Mouse (Mus musculus) heart, postnatal 25 days (tissue): ENCODE data around the gene Slc25a26. TPM values are rescaled to one million over a fixed set of nuclear protein-coding genes. Genes with fewer than 3 reads are reported as not detected.

Source experiments
- DNase-seq: peaks from one replicate; pipeline ENCODE4 v3.0.0; 2022; ENCODE audit warnings: low spot score
- intact Hi-C: fragments of 180-260 bp; cut with DNase I; formaldehyde crosslinking; loops from one replicate; pipeline ENCODE4 v1.15.1; 2025
- total RNA-seq, 2 experiments: library from RNA; stranded (reverse); gene quantifications; 2 replicates each; pipeline ENCODE4 v1.2.3; 2021

The Slc25a26 gene
- total RNA-seq = 10 to 100 TPM; 15.9 to 18.2 TPM

DNA sequence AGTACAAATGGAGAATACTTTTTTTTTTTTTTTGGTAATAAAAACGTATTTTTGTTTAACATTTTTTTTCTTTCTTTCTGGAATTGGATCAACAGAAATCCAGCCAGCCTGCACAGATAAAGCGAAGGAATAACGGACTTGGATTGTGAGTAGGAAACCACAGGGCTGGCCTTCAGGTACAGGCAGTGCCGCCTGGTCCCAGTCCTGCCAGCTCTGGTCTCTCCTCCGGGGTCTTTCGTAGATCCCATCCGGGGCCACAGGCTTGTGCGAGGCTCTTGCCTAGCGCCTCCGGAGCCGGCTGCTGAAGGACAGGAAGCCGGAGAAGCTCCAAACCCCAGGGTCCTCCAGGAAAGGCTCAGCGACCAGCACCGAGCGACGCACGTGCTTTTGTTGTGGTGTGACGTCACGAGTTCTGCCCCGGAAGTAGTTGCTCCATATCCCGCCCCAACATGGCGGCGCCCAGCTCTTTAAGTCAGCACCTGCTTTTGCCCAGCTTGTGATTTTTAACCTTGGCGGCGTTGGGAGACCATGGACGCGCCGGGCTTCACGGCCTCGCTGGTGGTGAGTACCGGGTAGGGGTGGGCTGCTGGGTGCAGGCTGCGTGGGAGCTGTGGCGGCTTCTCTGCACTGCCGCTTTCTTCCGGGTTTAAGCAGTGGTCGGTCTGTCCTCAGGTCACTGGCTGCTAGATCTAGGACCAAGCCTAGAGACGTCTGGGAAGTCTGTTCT lies at the start of gene Slc25a26:
Gene Slc25a26 (plus strand): TSS at position 435 of the 727 bp plus-strand sequence.
- DNase-seq = peak; percentile 68
- intact Hi-C loops = no loop called here

DNA sequence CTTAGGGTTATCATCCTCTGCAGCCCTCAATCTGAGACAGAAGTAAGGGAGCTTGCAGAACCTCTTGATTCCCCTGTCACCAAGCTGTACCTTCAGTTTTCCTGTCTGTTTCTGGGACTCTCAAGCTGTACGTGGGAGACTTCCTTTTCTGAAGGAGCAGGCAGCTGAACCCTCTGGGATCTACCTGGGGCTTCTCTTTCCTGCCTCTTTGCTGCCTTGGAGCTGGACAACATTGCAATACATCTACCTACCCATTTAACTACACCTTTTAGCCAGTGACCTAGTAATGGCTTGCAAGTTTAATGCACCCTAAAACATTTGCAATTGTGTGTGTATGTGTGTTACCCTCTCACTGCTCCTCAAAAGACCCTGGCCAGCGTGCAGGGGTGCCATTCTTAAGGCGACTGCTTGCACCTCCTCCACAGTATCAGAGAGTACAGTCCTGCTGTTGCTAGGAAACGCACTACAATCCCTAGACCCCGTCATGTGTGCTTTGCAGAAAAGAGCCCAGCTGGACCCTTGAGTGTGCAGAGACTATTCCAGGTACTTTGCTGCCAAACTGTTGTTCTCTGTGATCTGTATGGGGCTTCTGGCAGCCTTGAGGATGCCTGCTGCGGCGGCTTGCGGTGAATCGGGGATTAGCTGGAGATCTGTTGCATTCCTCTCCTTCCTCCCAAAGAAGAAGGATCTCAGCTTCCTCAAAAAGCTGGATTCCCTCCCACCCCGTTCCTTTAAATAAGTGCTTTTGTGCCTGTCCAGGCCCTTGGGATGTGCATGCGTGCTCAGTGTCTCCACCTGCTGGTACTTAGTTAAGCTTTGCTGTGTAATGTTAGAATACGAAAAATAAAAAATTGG lies 35.9 kb upstream of the Slc25a26 start:
- no peak for DNase-seq
- intact Hi-C loops = loop anchor here (2.0 to 10.0 kb wide), 3 partner anchors 179 to 1679 kb away; partner anchors contain the start of gene Magi1

DNA sequence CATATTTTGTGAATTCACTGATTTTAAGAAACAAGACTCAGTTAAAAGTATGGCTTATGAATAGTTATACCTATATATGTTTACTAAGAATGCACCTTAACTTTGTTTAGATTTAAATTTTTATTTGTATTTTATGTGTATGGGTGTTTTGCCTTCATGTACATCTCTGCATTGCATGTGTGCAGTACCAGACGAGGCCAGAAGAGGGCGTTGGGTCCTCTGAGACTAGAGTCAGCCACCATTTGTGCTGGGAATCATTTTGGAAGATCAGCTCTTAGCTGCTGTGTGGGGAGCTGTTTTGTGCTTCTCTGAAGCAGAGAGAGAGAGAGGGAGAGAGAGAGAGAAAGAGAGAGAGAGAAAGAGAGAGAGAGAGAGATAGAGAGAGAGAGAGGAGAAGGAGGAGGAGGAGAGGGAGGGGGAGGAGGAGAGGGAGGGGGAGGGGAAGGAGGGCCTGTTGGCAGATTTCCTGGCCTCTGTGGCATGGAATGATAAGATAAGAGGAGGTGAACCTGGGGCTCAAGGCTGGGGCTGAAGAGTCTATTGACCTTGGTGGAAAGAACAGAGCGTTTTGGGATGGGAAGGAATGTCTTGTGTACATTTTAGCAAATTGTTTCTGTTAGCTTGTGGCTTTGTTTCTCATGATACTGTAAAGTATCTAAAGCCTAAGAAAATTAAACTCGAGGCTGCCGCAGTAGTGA lies 33.5 kb upstream of the Slc25a26 start:
- intact Hi-C loops = loop anchor here (10.0 kb wide), 2 partner anchors 182 to 1682 kb away; partner anchors contain the start of gene Magi1
- no peak for DNase-seq

DNA sequence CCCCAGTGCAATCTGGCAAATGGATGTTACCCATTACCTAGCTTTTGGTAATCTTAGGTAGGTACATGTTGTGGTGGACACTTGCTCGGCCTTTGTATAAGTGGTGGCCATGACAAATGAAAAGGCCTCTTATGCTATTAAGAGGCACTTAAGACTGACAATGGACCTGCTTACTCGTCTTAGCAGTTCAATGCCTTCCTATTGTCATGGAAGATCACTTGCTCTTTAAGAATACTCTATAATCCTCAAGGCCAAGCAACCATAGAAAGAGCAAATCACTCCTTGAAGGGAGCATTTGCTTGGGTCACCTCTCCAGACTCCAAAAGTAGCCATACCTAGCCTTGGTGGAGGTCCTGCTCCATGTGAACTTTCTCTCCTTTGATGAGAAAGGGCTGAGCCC lies 7.4 kb upstream of the Slc25a26 start:
- intact Hi-C loops = no loop called here
- DNase-seq = no peak

DNA sequence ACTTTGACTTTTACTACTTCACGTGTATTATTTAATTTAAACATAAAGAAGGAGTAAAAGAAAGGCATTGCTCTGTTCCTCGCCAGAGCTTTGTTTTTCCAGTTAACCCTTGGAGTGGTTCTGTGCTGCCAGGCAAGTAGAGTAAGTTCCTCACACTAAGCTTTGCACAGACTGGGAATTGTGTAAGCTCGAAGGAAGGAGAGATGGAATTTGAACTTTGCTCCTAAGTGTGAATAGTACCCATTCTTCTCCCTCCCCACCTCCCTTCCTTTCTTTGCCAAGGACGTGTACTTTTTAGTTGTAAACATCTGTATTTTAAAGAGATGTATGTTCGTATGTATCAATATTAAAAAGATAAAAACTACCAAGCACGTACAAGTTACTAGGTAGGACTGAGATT lies 3.8 kb downstream of the Slc25a26 start:
- intact Hi-C loops = no loop called here
- DNase-seq = no peak

DNA sequence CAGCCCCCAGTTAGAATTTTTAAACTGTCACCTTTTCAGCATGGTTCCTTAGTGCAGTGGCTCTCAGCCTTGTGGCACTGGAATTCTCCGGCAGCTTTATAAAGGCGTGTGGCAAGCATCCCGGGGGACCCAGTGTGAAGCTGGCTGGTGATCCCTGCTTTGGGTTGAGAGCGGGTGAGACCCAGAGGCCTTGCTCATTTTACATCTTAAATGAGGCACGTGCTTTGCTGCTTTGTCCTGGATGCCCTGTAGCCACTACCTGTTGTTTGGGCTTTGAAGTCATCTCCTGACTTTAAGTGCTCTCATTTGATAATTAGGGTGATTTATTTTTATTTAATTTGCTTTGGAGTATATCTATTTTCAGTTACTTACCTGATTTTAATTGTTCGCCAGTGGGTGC lies 7.8 kb downstream of the Slc25a26 start:
- DNase-seq = no peak
- intact Hi-C loops = no loop called here

DNA sequence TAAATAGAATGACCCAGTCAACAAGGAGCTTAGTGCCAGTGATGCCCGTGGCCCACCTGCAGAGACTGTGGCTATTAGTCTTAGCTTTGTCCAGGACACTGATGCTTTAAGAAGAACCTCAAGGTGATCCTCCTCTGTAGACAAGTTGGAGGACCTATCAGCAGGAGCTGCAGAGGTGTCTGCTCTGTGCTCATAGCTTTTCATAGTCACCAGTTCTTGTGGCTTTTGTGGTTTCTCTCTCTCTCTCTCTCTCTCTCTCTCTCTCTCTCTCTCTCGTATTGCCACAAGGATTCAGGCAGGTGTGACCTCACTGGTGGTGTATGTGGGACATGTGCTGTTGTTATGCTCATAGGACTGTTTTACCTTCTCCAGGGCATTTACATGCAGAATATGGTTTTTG lies 8.7 kb downstream of the Slc25a26 start:
- intact Hi-C loops = no loop called here

DNA sequence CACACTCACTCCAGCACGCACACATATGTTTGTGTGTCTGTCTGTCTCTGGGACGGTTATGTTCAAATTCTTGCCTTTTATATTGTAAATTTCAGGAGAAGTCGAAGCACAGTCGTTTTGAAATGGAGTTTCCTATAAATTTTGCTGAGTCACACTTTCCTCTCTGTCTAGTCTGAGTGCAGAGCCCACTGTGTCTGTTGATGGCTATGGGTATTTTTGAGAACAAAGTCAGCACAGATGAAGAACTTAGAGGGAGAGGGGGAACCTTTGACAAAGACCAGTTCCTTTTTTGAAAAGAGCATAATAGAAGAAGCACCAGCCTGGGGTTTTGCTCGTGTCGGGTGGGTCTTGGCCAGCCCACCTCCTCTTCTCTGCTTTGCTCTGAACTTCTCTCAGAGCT lies 9.1 kb downstream of the Slc25a26 start:
- intact Hi-C loops = no loop called here
- no peak for DNase-seq

More for the DNA sequence above, 8.7 kb downstream of the Slc25a26 start:
- DNase-seq = no peak

DNA sequence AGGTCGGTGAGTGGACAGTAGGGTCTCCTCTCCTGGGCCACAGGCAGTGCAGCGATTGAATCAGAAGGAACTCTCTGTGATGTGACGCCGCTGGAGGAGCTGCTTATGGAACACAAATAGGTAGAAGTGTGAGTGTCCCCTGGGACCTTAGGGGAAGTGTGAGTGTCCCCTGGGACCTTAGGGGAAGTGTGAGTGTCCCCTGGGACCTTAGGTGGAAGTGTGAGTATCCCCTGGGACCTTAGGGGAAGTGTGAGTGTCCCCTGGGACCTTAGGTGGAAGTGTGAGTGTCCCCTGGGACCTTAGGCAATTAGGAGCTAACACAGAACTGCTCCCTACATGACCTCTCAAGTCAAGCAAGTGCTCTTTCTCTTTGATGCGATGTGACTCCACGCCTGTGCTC lies 18.0 kb downstream of the Slc25a26 start:
- intact Hi-C loops = no loop called here
- no peak for DNase-seq

DNA sequence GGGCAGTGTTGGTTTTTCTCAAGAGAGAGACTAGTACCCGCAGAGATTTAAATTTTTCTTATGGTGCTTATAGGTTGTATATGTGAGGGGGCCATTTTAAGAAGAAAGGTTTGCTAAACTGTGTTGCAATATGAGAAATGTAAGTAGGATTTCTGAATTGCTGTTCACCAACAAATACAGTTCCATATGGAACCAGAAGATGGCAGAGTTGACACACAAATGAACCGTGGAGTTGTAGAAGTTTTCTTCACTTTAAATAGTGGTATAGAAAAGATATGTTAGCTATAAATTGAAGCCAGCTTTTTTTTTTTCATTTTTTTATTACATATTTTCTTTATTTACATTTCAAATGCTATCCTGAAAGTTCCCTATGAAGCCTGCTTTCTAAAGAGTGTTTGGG lies 24.2 kb downstream of the Slc25a26 start:
- DNase-seq = no peak
- intact Hi-C loops = loop anchor here (2.0 kb wide), 1 partner anchor 460 kb away; no protein-coding TSS in a partner anchor

DNA sequence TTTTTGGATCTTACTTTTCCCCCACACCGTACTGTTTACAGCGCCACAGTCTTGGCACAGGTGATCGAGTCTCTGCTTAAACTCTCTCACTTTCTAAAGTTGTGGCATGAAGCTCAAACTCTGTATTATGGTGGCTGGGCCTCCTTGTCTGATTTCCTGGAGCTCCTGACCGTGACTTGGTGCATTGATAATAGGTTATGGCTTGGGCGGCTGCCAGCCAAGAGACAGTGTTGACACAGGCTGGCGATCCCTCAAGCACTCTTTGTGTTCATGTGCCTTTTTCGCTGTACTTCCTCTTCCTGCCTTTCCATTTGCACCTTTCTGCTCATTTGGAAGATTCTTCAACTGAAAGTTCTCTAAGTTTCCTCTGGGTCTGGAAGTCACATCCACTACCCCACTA lies 30.6 kb downstream of the Slc25a26 start:
- DNase-seq = no peak
- intact Hi-C loops = no loop called here

DNA sequence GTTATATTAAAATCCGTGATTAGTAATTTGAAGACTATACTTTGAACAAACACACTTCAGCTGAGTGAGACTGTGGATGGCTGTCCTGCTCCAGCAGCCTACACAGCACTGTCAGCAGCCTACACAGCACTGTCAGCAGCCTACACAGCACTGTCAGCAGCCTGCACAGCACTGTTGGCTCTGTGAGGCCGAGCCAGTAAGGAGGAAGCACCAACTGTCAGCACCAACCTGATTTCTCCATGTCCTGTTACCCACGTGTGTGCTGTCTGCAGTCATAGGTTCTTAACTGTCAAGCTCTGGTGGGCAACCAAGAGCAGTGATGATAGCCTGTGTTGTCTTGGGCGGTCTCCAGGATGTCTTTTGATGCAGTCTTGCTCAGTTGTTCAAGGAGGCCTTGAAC lies 32.0 kb downstream of the Slc25a26 start:
- intact Hi-C loops = no loop called here
- DNase-seq = no peak

DNA sequence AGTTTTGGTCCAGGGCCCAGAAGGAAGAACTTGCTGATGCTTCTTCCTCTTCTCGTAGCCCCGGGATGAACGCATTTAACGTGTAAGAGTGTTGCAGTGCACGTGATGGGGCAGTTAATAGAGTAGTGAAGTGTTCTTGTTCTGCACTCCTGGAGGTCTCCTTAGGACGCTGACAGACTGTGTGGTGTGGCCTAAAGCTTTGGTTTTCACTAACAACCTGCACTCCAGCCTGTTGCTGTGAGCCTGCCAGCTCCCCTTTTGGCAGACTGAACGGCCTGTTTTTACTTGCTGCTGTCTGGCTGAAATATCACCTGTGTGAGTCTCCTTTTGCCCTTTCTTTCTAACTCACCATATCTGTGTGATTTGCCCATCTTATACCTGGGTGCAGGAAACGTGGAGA lies 36.3 kb downstream of the Slc25a26 start:
- DNase-seq = no peak
- intact Hi-C loops = loop anchor here (5.0 kb wide), 1 partner anchor 76 kb away; no protein-coding TSS in a partner anchor

DNA sequence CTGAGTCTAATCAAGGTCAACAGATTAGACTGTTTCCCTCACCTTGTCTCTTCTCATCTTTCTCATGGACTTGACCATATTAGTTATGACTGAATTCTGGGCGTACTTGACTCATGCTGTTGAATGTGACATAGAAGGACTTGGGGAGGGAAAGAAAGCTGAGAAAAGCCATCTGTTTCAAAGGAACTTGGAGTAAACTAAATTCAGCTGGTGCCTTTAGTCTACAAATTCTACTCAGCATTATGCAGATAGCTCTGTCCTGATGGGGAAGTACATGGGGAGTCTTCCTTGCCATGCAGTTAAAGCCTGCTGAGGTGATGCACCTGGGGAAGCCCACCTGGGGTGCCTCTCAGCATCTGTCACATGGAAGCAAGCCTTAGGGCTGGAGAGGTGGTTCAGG lies 37.5 kb downstream of the Slc25a26 start:
- DNase-seq = no peak
- intact Hi-C loops = loop anchor here (5.0 kb wide), 1 partner anchor 75 kb away; no protein-coding TSS in a partner anchor

DNA sequence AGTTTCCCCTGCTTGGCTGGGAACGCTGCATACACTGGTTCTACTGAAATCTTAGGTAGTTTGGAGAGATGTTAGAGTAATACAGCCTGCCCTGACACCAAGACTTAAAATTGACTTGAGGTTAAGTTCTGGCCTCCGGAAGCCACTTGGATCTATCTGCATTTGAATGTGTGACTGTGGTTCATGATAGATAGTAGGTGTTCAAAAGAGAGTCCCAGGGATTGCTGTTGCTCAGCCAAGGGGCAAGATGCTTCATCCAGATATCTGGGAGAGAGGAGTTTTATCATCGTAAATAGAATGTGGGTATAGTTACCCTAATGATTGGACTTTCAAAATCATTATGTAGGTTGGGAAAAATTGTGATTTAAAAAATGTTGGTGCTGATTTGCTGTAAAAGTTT lies 40.0 kb downstream of the Slc25a26 start:
- intact Hi-C loops = no loop called here
- no peak for DNase-seq

DNA sequence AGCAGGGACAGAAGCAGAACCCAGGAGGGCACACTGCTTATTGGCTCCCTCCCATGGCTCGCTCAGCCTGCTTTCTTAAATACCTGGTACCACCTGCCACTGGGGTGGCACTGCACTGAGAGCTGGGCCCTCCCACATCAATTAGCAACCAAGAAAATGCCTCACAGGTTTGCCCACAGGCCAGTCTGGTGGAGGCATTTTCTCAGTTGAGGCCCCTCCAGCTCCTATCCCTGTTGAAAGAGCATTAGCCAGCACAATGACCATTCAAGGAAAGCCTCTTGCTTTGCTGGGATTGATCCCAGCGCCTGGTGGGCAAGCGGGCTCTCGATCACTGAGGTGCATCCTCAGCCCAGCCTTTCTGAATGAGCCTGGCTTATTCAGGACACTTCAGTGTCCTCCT lies 40.5 kb downstream of the Slc25a26 start:
- intact Hi-C loops = no loop called here
- DNase-seq = no peak

DNA sequence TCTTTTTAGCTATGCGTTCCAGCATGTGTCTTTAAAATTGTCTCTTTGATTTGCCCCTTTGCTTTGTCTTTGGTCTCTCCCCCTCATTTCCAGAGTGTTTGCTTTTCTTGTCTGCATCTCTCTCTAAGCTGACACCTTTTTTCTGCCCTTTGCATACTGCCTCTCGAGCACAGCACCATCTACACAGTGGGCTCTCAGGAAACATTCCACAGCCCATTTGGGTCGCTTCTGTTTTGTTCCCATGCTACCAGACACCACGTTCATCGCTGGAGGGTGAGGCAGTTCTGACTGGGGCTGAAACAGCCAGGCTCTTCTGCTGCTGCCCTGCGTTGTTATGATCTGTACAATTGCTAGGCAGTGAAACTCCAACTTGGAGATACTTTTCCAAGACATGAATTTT lies 41.0 kb downstream of the Slc25a26 start:
- intact Hi-C loops = no loop called here
- no peak for DNase-seq

DNA sequence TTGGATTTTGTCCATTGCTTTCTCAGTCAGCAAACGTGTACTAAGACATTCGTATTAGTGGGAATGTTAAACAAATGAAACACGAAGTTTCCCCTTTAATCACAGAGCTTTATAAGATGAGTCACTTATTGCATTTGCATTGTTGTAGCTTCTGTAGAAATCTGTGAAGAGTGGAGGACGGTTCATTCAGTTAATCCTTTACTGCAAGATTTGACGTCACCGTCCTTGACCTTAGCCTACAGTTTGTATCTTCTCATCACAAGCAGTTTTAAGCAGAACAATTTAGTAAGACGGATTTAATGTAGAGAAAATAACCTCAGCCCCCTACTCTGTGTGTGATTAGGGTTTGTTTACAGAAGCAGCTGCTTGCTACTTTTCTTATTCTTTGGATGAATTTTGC lies 41.7 kb downstream of the Slc25a26 start:
- intact Hi-C loops = no loop called here

DNA sequence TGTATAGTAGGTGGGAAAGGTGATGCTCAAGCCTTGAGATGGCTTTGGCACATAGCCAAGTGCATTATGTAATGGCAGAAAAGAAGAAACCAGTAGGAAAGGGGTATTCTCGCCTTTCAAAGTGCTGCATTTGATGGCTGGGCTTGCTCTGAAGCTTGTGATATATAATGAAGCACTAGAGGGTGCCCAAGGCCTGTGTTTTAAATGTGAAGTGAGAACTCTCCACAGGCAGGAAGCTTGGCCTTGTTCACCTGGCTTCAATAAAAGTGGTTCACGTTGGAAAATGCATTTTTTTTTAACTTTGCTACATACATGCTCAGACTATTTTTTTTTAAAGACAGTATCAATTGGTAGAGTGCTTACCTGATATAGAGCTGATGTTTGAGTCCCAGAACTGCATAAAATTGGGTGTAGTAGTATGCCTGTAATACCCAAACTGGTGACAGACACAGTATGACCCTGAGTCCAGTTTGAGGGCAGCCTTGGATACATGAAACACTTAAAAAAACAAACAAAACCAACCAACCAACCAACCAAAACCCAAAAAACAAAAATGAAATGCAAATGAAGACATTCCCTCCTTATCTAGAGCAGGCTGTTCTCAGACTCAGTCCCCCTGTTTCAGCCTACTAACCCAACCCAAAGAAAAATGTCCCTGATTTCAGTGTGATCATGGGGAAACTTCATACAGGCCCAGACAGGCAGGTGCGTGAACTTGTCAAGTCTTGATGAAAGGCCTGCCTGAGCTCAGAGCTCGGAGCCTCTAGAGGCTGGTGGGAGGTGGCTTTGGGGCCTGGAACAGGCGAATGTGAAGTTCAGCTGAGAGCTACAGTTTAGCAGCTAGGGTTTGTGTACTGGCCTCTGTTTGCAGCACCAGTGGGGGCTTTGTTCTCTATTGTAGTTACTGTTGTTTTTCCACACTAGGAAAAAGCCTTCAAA lies 44.0 kb downstream of the Slc25a26 start:
- intact Hi-C loops = loop anchor here (1.0 to 2.0 kb wide), 2 partner anchors 423 to 443 kb away; no protein-coding TSS in a partner anchor
- no peak for DNase-seq

More for the DNA sequence above, 41.7 kb downstream of the Slc25a26 start:
- DNase-seq = no peak
